Mouse (Mus musculus): ENCODE measurements around the gene Disc1.

The Disc1 gene

DNA sequence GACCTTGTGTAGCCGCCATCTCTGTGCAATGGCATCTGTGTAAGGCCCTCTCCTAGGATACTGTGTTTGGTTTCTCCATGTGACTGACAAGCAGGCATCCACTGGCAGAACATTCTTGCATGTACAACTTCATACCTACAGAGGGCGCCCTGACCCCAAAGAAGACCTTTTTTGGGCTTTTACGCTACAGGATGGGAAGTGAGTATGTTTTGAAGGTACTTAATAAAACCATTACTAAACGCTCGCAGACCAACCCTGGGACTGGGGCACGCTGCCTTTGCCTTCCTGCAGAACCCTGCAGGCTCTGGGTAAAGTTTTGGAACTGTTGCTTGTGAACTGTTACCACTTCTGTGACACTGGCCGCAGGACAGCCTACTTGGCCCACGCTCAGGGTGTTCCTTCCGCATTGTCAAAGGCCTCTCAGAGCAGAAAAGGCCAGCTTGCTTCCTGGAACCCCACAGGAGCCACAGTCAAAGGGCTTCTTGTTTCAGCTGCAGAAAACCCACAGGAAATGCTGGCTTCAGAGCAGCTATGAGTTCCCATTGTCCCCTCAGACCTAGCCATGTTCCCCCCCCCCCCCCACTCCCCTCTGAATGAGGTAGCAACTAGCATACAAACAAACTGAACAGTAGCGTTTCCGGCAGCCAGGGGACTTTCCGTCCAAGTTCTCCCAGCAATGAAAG, 13.1 kb downstream of the Disc1 start:
- no peak for DNase-seq (ENCODE audit: low spot score)

DNA sequence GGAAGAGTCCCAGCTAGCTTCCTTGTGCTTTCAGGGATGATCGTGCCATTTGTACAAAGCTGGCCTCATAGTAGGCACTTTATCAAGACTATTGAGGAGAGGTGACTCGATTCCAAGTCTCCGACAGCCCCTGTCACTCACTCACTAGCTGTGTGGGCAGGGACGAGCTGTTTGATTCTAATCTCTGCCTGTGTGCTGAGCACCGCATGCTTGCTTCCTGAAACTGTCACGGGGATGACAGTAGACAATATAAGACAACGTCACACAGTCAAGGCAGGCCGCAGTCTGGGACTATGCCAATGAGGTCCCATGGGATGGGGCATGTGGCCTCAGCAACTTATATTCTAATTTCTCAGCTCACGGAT, 13.6 kb downstream of the Disc1 start:
- DNase-seq (ENCODE audit: low spot score) = no peak

DNA sequence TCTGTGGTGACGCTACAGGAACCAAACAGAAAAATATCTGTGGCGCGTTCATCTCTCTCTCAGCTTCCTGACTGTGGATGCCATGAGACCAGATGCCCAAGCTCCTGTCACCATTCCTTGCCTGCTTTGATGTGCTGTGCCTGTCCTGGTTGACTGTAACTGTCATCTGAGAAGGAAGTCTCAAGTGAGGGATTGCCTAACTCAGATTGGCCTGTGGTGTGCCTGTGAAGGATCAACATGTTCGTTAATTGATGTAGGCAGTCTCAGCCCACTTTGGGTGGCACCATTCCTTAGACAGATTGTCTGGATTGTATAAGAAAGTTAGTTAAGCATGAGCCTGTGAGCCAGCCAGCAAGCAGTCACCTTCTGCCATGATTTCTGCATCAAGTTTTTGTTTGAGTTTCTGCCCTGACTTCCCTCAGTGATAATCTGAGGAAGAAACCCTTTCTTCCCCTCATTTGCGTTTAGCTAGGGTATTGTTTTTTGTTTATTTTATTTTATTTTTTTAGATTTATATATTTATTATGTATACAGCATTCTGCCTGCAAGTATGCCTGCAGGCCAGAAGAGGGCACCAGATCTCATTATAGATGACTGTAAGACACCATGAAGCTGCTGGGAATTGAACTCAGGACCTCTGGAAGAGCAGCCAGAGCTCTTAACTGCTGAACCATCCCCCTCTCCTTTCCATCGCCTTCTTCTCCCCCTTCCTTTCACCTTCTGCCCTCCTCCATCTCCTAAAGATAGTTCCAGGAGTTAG, 14.3 kb downstream of the Disc1 start:
- no peak for DNase-seq (ENCODE audit: low spot score)

DNA sequence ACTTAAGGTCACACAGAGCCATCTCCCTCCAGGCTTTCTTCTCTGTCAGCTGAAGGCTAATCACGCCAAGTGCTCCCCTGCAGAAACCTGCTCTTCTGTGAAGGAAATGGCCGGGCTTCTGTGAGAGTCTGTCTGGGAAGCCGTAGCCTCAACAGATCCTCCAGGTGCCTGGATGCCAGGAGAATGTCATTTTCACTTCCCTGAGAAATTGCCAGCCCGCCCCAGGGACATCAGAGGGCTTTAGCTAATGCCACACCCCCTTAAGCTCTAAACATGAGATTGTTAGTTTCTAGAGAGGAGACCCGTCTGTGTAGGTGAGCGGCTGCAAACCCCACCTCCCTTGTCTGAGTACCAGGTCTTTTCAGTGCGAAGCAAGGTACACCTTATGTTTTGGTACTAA, 15.3 kb downstream of the Disc1 start:
- DNase-seq (ENCODE audit: low spot score) = no peak

DNA sequence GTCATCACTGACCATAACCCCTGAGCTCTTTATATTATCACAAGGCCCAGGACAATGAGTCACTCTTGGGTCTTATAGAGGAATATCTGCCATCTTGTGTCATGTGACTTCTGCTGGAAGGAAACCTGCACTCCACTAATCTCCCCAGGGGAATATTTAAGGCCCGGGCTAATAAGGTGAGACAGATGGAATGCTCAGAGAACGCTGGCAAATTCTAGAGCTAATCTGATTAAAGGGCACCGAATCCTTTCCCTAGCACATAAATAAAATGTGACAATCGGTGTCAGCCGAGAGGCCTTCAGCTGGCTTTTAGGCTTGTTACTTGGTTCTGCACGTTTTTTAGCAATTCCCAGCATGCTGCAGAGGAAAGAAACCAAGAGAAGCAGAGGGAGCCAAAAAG, 15.7 kb downstream of the Disc1 start:
- DNase-seq (ENCODE audit: low spot score) = no peak

DNA sequence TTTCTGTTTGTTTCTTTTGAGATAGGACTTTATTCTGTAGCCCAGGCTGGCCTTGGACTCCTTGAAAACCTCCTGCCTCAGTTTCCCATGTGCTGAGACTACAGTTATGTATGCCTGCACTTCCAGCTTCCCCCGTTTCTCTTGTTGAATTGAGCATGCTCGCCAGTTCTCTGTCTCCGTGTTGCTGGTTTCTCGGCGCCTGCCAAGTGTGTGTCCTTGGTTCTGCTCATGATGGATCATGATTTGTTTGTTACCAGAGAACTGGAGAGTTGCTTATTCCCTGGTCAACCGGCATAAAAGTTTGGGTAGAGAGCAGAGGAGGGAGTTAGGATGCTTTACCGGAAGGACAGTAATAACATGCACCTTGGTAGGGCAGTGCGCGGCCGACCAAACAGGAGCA, 20.1 kb downstream of the Disc1 start:
- no peak for DNase-seq (ENCODE audit: low spot score)

DNA sequence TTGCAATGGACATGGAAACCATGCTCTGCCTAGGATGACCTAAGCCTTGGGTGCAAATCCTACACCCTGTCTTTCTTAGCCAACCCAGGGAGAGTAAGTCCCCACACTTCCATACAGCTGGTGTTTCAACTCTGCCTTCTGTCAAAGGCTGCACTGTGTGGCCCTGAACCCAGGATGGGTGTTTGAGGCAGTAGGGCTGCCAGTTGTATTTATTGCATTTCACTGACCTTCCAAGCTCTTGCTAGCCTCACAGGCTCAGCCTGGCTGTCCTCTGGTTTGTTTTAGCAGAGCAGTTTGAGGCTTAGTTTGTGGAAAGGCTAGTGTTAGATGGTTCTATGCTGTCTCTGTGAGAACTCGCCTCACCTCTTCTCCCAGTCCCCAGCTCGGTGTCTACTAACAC, 20.6 kb downstream of the Disc1 start:
- no peak for DNase-seq (ENCODE audit: low spot score)

DNA sequence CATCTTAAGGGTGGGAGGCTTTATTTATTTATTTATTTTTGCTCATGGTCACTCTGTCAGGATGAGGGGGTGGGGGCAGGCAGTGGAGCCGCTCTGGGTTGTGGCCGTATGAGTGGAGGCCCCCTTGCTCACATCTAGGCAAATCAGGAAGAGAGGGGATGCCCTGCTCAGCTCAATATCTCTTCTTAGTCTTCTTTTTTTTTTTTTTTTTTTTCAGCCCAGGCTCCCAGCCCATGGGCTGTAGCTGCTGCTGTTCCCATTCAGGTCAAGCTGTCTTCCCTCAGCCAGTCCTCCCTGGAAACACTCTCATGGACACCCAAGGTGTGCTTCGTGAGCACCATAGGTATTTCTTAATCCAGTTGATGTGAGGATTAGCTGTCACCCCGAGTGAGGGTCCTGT, 21.4 kb downstream of the Disc1 start:
- no peak for DNase-seq (ENCODE audit: low spot score)

DNA sequence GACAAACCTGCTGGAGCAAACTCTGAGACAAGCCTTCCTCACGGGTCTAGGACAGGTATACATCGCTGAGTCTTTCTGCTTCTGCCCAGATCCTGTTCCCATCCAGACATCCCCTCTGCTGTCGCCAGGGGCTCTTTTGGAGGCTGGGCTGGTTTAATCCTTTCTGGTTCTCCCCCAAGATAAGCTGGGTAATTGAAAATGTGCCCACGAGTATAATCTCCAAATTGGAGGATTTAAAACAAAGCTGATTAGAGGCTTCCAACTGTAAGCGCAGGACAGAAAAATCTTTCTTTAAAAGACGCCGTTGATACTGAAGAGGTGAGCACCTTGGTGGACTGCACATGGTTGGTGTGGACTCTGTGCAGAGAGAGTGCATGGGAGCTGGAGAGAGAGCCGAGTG, 23.3 kb downstream of the Disc1 start:
- no peak for DNase-seq (ENCODE audit: low spot score)

DNA sequence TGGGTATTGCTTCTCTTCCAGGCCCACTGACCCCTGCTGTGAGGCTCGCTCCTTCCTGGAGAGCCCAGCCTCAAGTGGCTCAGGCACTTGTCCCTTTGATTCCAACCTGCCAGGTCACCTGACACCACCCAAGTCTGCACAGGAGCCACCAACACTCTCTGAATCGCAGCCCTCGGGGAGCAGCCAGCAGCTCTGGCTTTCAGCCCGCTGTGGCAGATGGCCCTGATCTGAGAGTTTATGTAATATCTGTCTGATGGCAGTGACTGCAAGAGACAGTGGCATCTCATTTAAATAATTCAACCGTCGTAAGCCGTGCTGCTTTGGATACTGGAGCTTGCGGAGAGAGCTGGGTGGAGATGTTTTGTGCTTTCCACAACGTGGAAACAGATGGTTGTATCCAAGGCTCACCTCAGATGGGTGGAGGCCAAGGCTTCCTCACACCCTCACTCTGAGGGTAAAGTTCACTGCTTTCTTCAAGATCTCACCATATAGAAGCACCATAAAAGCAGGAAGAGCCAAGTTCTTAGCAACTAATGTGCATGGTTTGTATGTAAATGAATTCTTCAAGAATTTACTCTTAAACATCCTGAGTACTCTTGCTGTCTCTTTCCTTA, 24.9 kb downstream of the Disc1 start:
- DNase-seq (ENCODE audit: low spot score) = no peak

DNA sequence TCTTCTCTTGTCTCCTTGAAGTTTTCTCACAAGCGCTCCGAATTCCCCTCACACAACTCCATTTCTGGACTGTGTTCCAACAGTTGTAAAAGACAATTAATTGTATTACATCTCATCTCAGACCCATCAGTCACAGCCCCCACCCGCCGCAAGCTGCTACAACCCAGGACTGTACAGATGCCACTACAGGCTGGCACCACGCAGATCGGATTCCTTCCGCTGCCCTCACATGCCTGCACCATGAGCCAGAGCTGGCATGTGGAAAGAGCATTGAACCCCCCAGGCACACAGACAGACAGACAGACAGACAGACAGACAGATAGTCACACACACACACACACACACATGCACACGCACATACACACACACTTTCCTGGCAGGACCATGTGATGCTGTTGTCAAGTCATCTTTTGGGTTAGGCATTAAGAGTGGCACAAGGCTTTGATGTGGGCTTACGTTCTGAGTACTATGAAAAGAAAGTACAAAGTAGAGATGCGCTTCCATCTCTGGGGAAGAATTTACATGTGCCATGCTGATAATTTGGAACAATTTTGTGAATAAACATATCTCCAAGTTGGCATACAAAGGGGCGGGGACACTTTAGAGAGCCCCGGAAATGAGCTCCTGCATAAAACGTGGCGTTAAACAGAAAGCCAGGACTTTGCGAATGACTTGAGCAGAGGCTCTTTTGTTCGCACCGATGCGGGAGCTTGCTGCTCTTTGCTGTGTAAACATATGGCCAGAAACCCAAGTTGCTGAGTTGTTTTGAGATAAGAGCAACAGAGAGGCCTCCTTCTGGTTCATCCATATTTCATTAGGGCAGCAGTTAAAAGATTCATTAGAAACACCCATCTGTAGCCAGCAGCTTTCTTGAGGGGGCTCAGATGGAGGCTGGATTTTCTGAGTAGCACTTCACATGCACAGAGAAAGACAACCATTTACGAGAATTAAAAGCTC, 26.7 kb downstream of the Disc1 start:
- no peak for DNase-seq (ENCODE audit: low spot score)

DNA sequence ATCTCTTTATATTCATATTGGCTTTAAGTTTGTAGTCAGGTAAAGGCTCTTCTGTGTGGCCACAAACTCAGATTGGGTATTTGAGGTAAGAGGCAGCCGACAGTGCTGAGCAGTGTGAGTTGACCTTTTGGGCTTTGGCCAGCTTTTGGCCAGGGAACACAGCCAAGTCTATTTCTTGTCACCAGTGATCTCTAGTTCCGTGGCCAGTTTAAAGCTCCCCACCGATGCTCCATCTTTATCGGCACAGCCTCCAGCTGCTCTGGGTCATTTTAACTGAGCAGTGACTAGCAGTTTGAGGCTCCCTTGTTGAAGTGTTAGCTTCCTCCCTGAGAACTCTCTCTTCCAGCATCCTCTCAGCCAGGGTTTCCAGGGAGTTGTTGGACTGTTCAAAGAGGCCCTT, 29.8 kb downstream of the Disc1 start:
- DNase-seq (ENCODE audit: low spot score) = no peak

DNA sequence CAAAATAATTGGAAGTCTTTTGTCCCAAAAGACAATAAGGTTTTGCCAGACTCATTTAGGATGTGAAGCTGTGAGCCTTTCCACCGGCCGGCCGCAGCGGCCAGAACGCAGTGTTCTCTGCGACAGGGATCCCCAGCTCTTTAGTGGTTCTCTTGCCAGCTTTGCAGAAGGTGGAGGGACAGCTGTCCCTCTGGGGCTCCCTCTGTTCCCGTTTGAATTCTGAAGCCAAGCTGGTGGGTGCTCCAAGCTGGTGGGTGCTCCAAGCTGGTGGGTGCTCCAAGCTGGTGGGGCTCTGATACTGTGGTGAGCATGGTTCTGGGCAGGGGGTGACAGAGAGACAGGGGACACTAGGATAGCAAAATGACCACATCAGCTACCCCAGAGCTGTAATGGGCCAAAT, 30.5 kb downstream of the Disc1 start:
- no peak for DNase-seq (ENCODE audit: low spot score)

DNA sequence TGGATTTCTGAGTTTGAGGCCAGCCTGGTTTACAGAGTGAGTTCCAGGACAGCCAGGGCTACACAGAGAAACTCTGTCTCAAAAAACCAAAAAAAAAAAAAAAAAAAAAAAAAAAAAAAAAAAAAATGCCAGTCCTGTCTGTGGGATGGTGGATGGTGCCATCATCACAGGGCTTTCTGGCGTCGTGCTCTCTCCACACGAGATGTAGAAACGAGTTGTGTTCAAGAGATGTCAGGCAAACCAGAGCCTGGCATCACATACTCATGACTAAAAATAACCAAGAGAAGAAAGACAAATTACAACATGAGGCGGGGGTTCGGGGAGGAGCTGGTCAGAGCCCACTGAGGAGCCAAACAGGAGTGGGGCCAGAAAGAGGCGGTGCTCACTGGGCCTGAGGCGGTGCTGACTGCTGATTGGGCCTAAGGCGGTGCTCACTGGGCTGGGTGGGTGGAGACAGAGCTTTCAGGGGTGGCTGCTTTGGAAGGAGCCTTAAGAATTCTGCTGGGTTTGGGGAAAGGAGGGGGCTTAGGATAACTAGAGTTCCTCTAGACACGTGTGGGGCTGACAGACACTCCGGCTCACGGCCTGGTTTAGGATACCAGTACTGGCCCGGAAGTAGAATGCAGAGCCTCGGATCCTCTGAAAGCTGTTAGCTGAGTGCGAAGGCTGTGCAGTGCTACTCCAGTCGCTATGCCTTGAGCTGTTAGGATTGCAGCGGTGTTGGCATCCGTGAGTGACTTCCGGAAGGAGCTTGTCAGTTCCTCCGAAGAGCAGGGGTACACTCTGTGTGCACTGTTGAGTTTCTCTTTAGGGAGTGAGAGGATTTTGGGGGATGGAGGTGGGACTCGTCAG, 37.1 kb downstream of the Disc1 start:
- no peak for DNase-seq (ENCODE audit: low spot score)

DNA sequence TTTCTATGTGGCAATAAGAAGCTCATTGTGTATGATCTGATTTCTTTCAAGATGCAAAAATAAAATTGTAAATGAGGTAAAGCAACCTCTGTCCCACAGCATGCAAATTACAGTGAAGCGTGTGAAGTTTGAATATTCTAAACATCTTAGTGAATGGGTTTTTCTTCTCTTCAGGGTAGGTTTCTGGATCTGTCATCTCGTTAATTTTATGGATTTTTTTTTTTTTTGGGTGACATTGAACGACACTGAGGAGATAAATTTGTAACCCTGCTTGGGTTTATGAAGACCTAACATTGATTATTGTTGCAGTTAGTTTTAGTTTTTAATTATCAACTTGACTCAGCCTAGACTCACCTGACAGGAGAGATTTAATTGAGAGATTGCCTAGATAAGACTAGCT, 43.1 kb downstream of the Disc1 start:
- no peak for DNase-seq (ENCODE audit: low spot score)

DNA sequence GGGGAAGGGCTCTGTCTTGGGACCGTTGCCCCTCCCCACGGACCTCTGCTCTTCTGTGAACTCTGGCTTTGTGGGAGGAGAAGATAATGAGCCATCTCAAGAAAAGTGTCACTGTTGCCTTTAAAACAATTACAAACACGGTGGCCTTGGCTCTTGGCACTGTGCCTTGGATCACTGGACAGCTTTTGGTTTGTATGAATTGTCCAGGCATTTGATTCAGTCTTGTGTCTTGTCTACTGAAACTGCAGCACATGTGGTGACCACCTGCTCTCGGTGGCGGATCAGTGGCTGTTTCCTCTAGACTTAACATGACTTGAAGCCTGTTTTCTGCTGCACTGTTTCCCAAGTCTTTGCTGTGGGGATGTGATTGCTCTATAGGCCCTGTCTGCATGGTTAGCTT, 44.1 kb downstream of the Disc1 start:
- no peak for DNase-seq (ENCODE audit: low spot score)

DNA sequence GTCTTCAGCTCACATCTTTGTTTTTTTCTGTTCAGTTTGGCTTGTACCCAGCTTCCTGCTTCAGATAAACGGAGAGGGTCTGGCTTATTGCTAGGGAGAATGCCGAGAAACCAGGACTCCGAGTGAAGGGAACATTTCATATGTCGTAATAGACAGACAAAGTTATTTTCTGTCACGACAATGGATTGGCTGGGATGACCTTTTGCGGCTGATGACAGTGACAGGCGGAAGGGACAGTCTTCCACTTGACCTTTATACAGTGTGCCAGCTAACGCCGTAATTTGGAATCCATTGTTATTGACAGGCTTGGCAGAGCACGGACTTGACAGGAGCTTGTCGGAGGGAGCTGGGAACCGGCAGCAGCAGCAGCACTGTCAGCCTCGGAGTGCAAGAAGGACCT, 48.3 kb downstream of the Disc1 start:
- no peak for DNase-seq (ENCODE audit: low spot score)

DNA sequence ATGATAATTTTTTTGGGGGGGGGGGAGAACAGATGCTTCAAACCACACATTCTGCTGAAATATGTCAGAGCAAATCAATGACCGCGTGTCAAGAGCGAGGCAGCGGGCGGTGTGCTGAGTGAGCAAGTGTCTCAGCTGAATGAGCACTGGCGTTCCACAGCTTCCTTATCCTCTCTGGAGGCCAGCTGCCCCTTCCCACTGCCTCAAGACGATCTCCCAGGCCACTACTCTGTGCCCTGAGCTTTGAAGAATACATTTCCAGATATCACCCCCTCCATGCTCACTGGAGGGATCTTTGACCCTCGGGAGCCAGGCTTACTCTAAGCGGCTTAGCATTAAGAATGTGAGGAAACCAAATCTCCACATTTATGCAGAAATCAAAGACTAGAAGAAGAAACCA, 59.2 kb downstream of the Disc1 start:
- DNase-seq (ENCODE audit: low spot score) = no peak

DNA sequence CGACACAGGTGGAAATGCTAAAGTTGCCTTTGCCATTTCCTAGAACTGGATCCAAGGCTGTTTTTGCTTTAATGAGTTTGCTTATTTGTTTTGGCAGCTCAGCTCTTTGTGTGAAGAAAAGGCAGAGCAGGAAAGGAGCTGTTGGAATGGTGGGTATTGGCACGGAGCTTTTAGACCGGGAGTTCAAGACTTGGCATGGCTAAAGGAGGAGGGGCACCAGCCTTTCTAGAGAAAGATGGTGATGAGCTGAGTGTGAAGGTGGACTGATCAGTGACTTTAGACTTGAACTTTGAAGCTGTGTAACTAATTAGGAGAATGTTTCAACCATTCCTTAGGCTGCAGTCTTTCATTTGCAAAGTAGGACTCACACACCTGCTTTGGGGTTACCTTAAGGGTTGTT, 59.8 kb downstream of the Disc1 start:
- no peak for DNase-seq (ENCODE audit: low spot score)

DNA sequence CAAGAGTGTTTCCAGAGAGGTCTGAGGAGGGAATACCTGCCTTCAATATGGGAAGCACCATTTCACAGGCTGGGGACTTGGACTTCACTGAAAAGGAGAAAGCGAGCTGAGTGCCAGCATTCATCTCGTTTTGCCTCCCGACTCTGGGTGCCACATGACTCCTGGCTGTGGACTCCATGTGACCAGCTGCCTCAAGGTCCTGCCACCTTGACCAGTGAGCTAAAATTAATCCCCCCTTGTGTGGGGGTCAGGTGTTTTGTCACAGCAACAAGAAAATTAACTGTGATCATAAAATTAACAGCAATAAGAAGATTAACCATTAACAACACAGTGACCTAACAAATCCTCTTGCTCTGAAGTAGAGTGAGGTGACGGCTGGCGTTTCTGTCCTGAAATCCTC, 61.3 kb downstream of the Disc1 start:
- DNase-seq (ENCODE audit: low spot score) = no peak

DNA sequence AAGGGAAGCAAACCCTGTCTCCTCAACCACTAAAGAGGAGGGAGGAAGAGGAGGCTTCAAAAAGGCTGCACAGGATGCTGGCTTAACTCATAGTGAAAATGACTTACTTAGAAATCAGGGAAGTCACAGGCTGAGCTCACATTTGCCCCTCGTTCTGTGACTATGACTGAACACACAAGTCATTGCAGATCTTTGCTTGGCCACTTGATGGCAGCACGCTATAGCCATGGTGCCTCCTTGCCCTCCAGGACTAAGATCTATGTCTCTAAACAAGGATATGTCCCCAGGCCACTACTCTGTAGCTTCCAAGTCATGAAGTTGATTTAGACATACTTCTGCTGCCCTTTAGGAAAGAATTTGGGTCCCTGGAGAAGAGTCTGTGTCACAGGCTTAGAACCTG, 62.6 kb downstream of the Disc1 start:
- no peak for DNase-seq (ENCODE audit: low spot score)

DNA sequence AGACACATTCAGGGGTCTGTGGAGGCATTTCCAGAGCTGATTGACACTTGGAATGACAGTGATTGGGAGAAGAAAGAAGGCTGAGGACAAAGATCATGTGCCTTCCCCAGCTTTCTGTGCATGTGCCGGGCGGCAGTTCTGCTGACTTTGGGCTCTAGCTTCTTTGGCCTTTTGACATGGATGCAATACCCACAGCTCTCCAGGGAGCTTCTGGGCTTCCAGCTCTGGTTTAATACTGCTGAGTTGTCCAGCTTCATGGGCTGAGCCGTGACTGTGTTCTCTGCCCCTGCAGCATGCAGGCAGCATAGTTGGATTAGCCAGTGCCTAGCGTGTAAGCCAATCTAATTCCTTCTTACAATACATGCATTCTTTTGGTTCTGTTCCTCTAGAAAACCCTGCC, 72.5 kb downstream of the Disc1 start:
- DNase-seq (ENCODE audit: low spot score) = no peak
